Mouse (Mus musculus): ENCODE results near the gene Xntrpc.

DNA sequence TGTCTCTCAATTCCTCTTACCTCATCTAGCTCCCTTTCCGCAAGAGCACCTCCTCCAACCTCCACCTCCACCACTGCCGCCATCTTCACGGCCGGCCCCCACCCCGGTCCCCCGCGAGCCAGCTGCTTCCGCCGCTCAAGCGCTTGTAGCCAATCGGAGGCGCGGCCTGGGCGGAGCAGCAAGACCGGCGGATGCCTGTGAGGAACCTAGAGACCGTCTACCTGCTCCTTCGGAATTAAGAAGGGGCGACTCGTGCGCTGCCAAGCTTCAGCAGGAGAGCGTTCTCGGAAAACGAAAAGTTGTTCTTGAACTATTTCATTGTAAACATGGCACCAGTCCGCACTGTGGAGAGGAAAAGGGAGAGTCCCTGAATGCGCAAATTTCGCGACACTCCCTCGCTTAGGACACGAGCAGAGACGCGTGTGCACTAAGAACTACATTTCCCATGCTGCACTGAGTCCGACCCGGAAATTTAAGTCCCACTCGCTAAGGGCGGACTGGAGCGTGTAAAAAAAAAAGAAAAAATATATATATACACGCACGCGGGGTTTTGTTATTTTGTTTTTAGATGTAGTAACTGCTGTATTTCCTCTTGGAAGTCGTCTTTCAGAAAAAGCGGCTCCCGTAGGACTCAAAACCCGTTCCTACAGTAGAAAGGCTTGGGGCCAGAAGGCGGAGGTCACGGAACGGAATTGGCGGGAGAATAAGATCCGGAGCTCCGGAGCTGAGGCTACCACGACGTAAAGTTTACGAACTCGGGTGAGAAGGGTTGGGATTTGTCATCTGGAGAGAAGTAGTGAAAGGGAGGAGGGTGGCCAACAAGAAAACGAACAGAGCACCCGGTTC, at the start of gene Xntrpc, which contains the start of the genes Rnf121 and Xndc1:
- no peak for TF ChIP-seq ZC3H11A (IDR thresholded peaks at IDR 0.05; ENCODE audit: borderline replicate concordance, low read depth, low read length)
- peak; percentile 92 for TF ChIP-seq CHD2 (IDR thresholded peaks at IDR 0.05; ENCODE audit: low read depth, low read length)
- 0 out of 2 replicates have a peak, but pooled peaks have one; percentile 34 for TF ChIP-seq MAFK (IDR thresholded peaks at IDR 0.05; ENCODE audit: insufficient read depth, low read depth, low read length)
- peak; percentile 93 for TF ChIP-seq HCFC1 (IDR thresholded peaks at IDR 0.05; ENCODE audit: borderline replicate concordance, insufficient read depth, low read length)
- TF ChIP-seq ZNF384 (IDR thresholded peaks at IDR 0.05; ENCODE audit: low read depth, low read length), result peak; percentile 88

All from ES-E14 (cell line).